Mouse (Mus musculus): Measurements from ENCODE around the gene BC048679.

DNA sequence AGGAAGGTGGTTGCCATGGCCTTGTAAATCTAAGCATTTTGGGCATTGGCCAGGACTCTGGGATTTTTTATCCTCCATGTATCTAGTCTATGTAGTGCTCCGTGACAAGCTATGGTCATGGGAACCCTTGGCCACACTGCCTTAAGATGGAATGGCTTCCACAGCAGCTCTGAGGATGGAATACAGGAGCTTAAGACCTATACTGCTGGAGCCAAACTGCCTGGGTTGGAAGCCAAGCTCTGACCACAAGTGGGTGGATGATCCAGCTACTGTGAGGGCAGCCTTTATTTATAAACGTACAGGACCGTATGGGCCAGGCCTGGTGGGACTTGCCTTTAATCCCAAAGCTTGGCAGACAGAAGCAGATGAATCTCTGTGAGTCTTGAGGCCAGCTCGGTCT, 38.4 kb upstream of the BC048679 start:
- TF ChIP-seq MYC (IDR thresholded peaks at IDR 0.05; ENCODE audit: low read depth, low read length) = no peak
- TF ChIP-seq ETS1 (conservative IDR thresholded peaks at IDR 0.05; ENCODE audit: low read depth, low read length) = no peak
- TF ChIP-seq UBTF (IDR thresholded peaks at IDR 0.05; ENCODE audit: low read depth, low read length) = no peak
- TF ChIP-seq ZC3H11A (IDR thresholded peaks at IDR 0.05; ENCODE audit: low read depth, low read length) = no peak
- TF ChIP-seq E2F4 (IDR thresholded peaks at IDR 0.05; ENCODE audit: insufficient replicate concordance, low read depth, low read length) = no peak
- no peak for TF ChIP-seq POLR2A (IDR thresholded peaks at IDR 0.05; ENCODE audit: low read depth, low read length)
- TF ChIP-seq HCFC1 (IDR thresholded peaks at IDR 0.05; ENCODE audit: low read depth, low read length) = no peak
- TF ChIP-seq EP300 (IDR thresholded peaks at IDR 0.05; ENCODE audit: low read length) = no peak

Measured in CH12.LX (cell line).